Mouse (Mus musculus) liver, embryonic 14.5 days (tissue): ENCODE results near the gene Ppm1m.

Source experiments
- CTCF ChIP-seq: IDR thresholded peaks from 2 replicates; pipeline ENCODE4 v1.5.1; 2016; ENCODE audit warnings: antibody characterized with exemption, low read depth, control low read depth
- EP300 ChIP-seq: IDR thresholded peaks from 2 replicates; pipeline ENCODE4 v1.6.1; 2016; ENCODE audit warnings: antibody characterized with exemption, low read depth

- TF ChIP-seq CTCF, result no peak
- TF ChIP-seq EP300, result no peak
These were observed 3.9 kb downstream of the Ppm1m start for GRCm38 (mm10) chr9:106195693-106196092.
